Mouse (Mus musculus): ENCODE results near the gene Mgat4c. TPM values are rescaled to one million over a fixed set of nuclear protein-coding genes. Genes with fewer than 3 reads are reported as not detected.

Gene Mgat4c
- 10 to 100 TPM; 24.4 to 30.8 TPM for total RNA-seq (2021)

- intact Hi-C loops (cut with DNase I) = loop anchor here (10.0 kb wide), 1 partner anchor 937 kb away; no protein-coding TSS in a partner anchor
- DNase-seq (ENCODE audit: extremely low spot score in 1 of 2, low spot score in 2 of 2) = peak; percentile 15 to 76
Observed at GRCm38 (mm10) chr10:101681437-101681912, at the start of gene Mgat4c. TSS of gene Mgat4c (plus strand) at chr10:101681487.

- no peak for DNase-seq (ENCODE audit: extremely low spot score in 1 of 2, low spot score in 2 of 2)
- intact Hi-C loops (cut with DNase I) = no loop called here
Observed at GRCm38 (mm10) chr10:101635266-101635665, 46.0 kb upstream of the Mgat4c start.

- intact Hi-C loops (cut with DNase I) = no loop called here
- DNase-seq (ENCODE audit: extremely low spot score in 1 of 2, low spot score in 2 of 2) = peak in 1 of 2 experiments; percentile 1
Observed at GRCm38 (mm10) chr10:101641048-101641447, 40.2 kb upstream of the Mgat4c start.

- intact Hi-C loops (cut with DNase I) = loop anchor here (10.0 kb wide), 1 partner anchor 937 kb away; no protein-coding TSS in a partner anchor
- no peak for DNase-seq (ENCODE audit: extremely low spot score in 1 of 2, low spot score in 2 of 2)
Observed at GRCm38 (mm10) chr10:101681914-101682313, 627 bp downstream of the Mgat4c start.

GRCm38 (mm10) chr10:101761828-101762227 is 80.5 kb downstream of the Mgat4c start:
- intact Hi-C loops (cut with DNase I) = no loop called here
- no peak for DNase-seq (ENCODE audit: extremely low spot score in 1 of 2, low spot score in 2 of 2)

GRCm38 (mm10) chr10:101770688-101771087 is 89.4 kb downstream of the Mgat4c start:
- no peak for DNase-seq (ENCODE audit: extremely low spot score in 1 of 2, low spot score in 2 of 2)
- intact Hi-C loops (cut with DNase I) = no loop called here

GRCm38 (mm10) chr10:101771157-101771556 is 89.9 kb downstream of the Mgat4c start:
- intact Hi-C loops (cut with DNase I) = no loop called here
- DNase-seq (ENCODE audit: extremely low spot score in 1 of 2, low spot score in 2 of 2) = no peak

GRCm38 (mm10) chr10:101783161-101783744 is 102.0 kb downstream of the Mgat4c start:
- intact Hi-C loops (cut with DNase I) = no loop called here
- no peak for DNase-seq (ENCODE audit: extremely low spot score in 1 of 2, low spot score in 2 of 2)

GRCm38 (mm10) chr10:101795507-101795906 is 114.2 kb downstream of the Mgat4c start:
- intact Hi-C loops (cut with DNase I) = no loop called here
- DNase-seq (ENCODE audit: extremely low spot score in 1 of 2, low spot score in 2 of 2) = no peak

- no peak for DNase-seq (ENCODE audit: extremely low spot score in 1 of 2, low spot score in 2 of 2)
- intact Hi-C loops (cut with DNase I) = no loop called here
Observed at GRCm38 (mm10) chr10:101798831-101799474, 117.7 kb downstream of the Mgat4c start.

- DNase-seq (ENCODE audit: extremely low spot score in 1 of 2, low spot score in 2 of 2) = no peak
- intact Hi-C loops (cut with DNase I) = no loop called here
Observed at GRCm38 (mm10) chr10:101808768-101809167, 127.5 kb downstream of the Mgat4c start.

GRCm38 (mm10) chr10:101816902-101817301 is 135.6 kb downstream of the Mgat4c start:
- no peak for DNase-seq (ENCODE audit: extremely low spot score in 1 of 2, low spot score in 2 of 2)
- intact Hi-C loops (cut with DNase I) = no loop called here

- no peak for DNase-seq (ENCODE audit: extremely low spot score in 1 of 2, low spot score in 2 of 2)
- intact Hi-C loops (cut with DNase I) = no loop called here
Observed at GRCm38 (mm10) chr10:101827944-101828343, 146.7 kb downstream of the Mgat4c start.

- intact Hi-C loops (cut with DNase I) = no loop called here
- DNase-seq (ENCODE audit: extremely low spot score in 1 of 2, low spot score in 2 of 2) = no peak
Observed at GRCm38 (mm10) chr10:101856115-101856514, 174.8 kb downstream of the Mgat4c start.

GRCm38 (mm10) chr10:101889866-101890265 is 208.6 kb downstream of the Mgat4c start:
- intact Hi-C loops (cut with DNase I) = no loop called here
- DNase-seq (ENCODE audit: extremely low spot score in 1 of 2, low spot score in 2 of 2) = no peak

- no peak for DNase-seq (ENCODE audit: extremely low spot score in 1 of 2, low spot score in 2 of 2)
- intact Hi-C loops (cut with DNase I) = no loop called here
Observed at GRCm38 (mm10) chr10:101917328-101917814, 236.1 kb downstream of the Mgat4c start.

- DNase-seq (ENCODE audit: extremely low spot score in 1 of 2, low spot score in 2 of 2) = no peak
- intact Hi-C loops (cut with DNase I) = no loop called here
Observed at GRCm38 (mm10) chr10:101997612-101998011, 316.3 kb downstream of the Mgat4c start.

GRCm38 (mm10) chr10:102042513-102042912 is 361.2 kb downstream of the Mgat4c start:
- DNase-seq (ENCODE audit: extremely low spot score in 1 of 2, low spot score in 2 of 2) = no peak
- intact Hi-C loops (cut with DNase I) = no loop called here

GRCm38 (mm10) chr10:102056218-102056617 is 374.9 kb downstream of the Mgat4c start:
- DNase-seq (ENCODE audit: extremely low spot score in 1 of 2, low spot score in 2 of 2) = no peak
- intact Hi-C loops (cut with DNase I) = no loop called here

- DNase-seq (ENCODE audit: extremely low spot score in 1 of 2, low spot score in 2 of 2) = no peak
- intact Hi-C loops (cut with DNase I) = no loop called here
Observed at GRCm38 (mm10) chr10:102056975-102057565, 375.8 kb downstream of the Mgat4c start.
